Mouse (Mus musculus) cerebellum, postnatal 10 days (tissue): ENCODE measurements at regions not wholly inside any gene's neighbourhood (a gene's known extent, or its start where the extent isn't known, plus 50 kb on each side); places are given as distances from the start of the nearest gene placed in this dataset.
A peak's percentile ranks its signal among the peaks of the same experiment; 100 is the strongest.

Source experiments
- DNase-seq, 2 experiments: peaks; one replicate each; pipeline ENCODE4 v3.0.0; 2021; ENCODE audit warnings: mixed read lengths in 2 of 2

DNA sequence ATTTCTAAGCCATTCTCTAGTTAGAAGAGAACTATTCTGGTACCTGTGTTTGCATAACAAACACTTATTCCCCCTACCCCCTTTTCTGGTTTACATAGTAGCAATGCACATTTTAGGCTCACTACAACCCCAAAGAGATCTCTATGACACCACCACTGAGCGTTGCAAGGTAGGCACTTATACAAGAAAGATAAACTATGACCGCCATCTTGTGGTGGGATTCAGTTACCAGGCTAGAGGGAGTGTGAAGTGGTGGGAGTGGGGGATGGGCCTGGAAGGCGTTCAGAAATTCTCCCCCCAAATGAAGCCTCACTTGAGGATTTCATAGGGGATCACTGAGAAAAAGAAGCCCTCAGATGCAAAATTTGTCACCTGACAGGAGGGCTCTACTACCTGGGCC, 64.4 kb upstream of the Fst start:
- peak; percentile 64 to 67 for DNase-seq

DNA sequence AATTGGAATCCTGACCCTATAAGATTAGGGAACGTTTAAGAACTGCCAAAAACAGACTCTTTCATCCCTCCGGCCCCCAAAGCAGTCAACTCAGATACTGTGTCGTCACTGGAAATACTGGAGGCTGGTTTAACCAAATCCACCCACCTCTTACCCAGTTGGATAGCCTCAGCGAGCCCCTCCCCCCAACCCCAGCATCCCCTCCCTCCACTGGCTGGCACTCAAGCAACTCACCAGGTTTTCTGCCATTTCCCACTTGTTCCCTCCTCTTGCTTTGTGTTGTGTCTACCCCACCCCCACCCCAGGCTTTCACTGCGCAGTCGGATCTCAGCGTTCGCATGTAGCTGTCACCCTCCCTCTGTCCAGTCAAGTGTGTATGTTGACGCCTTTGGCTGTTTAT, 68.1 kb upstream of the Fst start:
- DNase-seq, result peak in 1 of 2 experiments; percentile 3

DNA sequence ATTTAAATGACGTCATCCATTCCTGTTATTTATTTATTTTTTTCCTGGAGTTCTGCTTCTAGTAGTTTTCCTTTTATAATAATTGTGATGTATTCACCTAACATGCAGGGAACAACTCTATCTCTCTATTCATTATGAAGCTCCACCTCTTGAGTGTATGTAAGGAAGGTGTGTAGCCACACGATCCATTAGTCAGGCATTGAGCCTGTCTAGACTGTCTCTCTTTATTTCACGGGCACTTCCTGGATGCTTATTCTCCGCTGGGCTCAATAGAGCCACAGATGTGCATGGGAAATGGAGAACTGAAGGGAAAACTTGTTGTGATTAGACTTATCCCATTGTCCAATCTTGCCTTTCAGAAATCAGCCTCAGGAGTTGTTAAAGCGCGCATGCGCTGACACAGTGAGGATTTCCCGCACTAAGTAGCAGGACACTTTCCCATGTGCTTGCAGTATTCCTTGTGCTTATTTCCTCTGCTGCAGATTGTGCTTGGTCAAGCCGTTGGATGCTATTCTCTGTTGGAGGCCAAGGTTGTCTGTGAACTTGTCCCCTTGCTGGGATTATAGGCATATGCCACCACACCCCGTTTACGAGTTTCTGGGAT, 71.5 kb upstream of the Fst start:
- DNase-seq, result no peak

DNA sequence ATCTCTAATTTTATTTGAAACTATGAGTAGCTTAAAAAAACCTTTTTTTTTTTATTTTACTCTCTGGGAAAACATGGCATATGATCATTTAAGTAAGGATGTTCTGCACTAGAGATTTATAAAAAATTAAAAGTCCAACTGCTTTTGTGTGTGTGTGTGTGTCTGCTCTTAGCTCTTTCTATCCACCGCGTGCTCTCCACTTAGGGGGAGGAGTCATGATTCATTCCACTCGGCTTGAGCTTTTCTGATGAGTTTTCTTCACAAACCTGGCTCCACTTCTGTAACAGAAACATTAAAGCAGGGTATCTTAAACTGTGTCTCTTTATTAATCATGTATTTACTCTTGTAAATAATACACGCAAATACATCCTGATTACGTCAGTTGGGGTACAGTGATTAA, 73.0 kb upstream of the Fst start:
- no peak for DNase-seq

DNA sequence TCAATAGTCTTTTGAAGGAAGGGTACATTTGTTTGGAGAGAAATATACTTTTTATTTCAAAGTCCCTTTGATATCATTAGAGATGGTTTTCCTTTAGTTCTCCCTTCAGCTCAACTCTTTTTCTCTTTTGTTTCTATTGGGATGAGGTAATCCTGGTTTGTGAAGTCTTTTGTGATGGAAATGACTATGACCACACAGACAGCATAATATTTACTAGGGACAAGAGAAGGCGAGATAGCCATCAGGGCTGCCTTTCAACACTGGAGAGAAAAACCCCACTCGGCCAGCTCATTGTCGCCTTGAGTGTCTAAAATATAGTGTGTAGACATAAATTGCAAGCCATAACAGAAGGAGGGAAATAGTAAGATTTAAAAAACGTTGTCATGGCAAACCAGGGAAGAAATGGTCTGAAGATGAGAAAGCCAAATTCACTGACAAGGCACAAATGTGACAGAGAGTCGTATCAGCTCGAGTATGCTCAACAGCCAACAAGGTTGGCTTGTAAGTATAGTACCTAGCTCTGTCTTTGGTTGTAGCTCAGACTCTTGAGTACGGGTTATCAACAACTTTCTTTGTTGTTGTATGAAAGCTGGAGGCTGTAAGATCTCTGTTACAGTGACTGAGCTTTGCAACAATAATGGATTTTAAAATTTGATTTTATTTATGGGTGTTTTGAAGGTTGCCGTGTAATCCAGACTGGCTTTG, 73.8 kb upstream of the Fst start:
- no peak for DNase-seq

DNA sequence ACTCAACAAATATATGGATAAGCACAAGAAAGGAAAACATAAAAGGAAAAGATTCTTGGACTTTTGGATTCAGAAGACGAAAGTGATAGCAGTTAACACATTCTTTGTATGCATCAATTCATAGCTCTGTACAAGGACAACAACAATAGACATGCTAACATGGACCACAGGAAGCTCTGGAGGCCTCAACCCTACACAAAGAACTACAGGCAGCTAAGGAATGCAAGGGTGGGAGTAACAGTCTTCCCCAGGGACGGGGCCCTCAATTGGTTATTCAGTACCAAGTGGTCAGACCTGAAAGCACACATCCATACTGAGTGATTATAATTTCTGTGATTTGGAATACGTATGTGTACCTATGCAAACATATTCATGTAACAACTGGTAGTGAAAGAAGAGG, 75.8 kb upstream of the Fst start:
- DNase-seq, result no peak

DNA sequence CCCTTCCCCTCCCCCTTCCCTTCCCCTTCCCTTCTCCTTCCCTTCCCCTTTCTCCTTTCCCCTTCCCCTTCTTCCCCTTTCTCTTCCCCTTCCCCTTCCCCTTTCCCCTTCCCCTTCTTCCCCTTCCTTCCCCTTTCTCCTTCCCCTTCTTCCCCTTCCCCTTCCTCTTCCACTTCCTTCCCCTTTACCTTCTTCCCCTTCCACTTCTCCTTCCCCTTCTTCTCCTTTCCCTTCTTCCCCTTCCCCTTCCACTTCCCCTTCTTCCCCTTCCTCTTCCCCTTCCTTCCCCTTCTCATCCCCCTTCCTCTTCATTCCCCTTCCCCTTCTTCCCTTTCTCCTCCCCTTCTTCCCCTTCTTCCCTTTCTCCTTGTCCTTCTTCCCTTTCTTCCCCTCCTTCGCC, 77.0 kb upstream of the Fst start:
- no peak for DNase-seq

DNA sequence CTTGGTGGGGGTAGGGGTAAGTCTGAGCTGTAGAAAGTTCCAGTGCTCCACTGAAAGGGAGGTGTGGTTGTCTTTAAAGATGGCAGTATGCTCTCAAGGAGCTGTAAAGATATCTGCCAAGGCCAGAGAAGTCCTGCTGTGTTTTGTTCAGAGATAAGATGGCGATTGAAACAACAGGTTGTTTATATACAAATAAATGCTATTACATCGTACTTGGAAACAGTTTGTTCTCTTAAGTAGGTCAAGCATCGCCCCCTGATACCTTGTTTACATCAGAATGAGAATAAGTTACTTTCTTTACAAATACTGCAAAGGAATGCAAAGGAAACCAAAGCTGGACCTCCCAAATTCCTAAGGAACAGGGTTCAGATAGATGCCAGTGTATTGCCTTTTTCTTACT, 113.0 kb upstream of the Fst start:
- DNase-seq, result no peak

DNA sequence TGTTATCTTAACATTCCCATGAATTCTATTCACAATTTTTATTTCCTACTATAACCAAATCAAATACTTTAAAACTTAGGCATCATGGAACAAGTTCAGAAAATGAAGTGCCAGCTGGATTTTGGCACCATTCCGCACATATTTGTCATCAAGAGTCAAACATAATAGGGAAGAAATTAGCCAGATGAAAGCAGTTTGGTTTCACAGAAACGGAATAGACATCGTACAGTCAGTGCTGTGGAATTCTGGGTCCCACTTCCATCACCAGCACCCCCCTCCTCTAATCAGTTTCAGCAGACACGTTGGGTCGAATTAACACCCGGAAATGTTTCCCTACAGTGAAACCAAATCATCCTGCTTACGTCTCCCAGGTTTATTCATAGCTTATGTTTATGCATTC, 125.8 kb upstream of the Fst start:
- DNase-seq, result no peak

DNA sequence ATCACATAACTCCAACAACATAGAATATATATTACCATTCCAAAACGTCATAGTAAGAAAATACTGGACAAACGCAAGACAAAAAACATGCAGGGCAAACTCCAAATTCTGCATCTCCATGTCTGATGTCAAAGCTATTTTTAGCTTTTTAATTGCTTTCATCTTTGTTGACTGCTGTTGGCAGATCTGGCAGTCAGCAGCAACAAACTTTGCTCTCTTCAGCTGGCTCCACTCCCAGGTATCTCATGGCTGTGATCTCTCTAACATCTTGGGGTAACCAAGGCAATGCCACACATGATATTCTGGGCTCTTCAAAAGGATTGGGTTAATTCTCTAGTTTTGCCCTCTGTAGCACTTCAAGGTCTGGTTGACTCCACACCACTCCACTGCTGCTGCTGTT, 128.9 kb upstream of the Fst start:
- no peak for DNase-seq

DNA sequence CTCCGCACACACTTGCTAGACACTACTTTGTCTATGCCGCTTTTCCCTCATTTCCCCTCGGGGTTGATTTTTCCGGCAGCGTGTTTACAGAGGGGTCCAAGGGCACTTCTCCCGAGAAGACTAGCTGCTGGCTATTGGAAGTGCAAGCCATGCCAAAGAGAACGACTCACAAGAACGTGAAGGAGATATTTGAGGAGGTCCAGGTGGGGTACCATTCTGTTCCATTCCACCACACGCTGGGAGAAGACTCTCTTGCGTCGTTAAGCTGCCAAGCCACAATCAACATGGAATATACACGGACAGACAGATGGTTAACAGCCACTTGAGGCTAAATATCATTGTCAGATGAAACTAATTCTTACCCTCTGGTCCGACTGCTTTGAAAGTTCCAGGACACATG, 144.6 kb upstream of the Fst start:
- peak; percentile 60 to 70 for DNase-seq

DNA sequence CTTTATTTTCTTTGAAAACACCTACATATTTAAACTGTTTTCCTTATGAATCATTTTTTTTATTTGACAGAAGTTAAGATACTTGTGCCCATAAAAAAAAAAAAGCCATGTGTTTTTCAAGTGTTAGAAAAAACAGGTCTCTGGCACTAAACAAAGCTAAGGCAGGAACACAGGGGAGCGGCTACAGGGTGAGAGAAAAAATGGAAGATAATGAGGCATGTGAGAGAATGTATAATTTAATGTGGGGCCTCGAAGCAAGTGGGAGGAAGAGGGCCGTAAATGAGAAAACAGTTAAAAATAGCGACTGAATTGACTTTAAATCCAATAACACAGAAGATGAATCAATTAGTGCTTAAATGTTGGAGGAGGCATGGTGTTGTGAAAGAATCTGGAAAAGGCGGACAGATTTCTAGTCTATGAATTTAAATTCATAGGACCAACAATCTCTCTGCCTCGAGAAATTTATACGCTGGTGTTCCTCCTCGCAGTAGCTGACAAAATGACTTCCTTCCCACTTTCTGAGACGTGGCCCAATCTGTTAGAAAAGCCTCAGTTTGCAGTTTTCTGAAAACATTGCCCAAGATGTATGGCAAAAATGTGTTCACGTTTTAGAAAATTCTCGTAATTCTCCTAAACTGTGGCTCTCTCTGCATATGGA, 145.4 kb upstream of the Fst start:
- DNase-seq, result no peak

DNA sequence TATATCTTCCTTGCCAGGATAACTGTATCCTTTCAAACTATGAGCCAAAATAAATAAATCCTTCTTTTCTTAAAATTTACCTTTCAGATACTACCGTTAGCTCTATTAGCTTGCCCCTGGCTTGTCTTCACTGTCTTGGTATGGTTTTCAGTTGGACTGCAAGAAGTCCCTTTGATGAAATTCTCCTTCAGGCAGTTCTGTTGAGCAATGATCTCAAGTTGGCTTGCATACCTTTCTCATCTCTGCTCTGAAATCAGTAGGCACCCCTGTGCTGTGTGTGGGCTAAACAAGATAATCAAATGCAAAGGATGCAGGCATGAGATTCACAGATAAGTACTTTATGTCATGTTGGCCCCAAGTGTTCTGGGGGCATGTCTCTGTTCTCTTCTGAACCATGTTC, 155.2 kb upstream of the Fst start:
- no peak for DNase-seq

DNA sequence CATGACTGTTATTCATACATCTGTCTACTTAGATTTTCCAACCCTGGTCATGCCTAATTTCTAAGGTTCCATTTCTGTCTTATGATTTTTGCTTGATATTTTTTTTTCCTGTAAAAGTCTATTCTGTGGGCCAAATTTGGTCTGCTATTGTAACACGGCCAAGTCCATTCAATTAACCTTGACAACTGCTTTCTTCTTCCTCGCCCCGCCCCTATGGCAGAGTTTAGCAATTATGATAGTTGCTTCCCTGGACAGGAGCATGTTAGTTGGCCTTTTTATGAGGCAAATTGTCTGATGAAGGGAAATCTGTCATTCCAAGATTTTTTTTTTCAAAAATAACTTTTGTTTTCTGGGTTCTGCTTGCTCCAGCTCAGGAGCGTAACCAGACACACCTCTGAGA, 160.7 kb upstream of the Fst start:
- no peak for DNase-seq

DNA sequence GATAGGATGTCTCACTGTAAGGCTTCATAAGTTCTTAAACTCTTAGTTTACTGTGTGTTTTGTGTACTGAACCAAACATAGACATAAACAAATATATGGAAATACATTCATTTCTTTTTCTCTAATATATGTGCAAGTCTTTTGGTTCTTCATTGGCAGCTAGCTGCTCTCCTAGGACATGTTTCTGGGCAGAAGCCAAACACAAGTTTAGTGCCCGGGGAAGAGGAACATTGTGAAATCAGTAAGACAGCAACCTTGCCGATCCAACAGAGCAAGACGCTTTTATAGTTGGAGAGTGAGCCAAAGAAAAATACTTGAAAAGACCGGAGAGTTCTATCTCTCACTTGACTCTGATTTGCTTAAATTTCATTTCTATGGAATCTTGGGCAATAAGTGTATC, 178.0 kb upstream of the Fst start:
- peak; percentile 29 to 44 for DNase-seq

DNA sequence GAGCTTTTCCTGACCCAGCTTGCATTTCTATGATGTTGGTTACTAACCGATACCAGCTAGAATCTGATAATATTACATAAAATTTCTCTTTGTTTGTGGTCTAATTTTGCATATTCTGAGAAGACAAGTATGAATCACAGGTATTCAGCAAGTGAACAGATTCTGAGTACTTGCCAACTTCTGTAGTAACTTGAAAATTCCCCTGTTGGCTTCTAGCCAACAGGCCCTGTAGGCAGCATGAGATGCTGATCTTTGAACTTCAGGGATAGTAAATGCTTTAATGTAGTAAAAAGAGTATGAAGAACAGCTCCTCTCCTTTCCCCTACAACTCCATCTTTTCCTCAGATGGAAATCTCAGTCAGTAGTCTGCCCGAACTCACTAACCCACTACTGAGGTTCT, 178.5 kb upstream of the Mocs2 start:
- DNase-seq, result no peak

DNA sequence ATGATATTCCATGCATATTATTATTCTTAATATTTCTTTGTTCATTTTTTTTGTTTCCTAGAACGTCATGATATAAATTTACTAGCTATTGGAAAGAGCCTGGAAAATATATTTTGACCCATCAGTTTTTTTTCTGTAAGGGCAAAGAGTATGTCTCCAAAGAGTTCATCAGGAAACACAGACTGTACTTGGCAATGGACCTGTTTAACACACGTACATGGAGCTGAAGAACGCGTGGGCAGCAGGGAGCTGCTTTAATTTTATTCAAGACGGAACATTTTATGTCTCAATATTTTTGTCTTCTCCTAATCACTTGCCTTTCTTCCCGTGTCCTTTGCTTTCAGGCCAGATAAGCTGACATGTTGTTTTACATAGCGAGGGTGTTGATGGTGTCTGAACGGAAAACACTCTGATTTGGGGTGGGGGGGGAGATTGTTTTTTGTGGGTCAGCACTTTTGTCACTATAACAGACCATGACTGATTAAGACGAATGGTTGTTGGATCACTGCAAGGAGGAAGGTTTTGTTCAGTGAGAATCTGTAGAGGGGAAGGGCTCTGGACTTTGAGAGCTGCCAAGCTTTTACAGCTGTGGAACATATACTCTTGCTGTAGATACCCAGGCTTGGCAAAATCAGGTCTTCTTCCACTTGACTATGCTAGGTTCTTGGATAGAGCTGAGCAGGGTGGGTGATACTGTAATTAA, 176.2 kb upstream of the Mocs2 start:
- no peak for DNase-seq

DNA sequence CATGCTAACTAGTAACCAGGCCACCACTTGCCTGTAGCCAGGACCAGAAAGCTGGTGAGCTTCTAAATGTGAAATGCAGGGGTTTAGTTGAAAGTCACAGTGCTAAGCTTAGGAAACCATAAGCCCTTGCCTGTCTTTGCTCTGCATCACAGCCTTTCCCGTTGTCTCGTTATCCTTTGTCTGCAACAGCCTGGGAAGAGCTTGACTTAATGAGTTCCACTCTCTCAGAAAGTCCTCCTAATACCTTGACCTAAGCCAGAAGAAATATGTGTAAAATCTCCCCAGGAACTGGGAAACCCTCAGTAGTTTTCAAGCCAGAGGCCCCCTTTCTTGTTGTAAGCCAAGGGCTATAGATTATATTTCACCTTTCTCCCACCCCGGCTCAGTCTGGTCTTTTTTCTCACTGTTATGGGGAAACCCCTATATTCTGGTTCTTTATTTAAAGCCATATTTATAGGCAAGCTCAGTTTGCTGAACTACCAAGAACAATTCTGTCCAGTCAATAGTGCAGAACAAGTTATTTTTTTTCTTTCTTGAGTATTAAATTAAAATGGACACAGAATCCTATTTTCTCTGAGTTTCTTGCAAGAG, 175.0 kb upstream of the Mocs2 start:
- DNase-seq, result no peak

DNA sequence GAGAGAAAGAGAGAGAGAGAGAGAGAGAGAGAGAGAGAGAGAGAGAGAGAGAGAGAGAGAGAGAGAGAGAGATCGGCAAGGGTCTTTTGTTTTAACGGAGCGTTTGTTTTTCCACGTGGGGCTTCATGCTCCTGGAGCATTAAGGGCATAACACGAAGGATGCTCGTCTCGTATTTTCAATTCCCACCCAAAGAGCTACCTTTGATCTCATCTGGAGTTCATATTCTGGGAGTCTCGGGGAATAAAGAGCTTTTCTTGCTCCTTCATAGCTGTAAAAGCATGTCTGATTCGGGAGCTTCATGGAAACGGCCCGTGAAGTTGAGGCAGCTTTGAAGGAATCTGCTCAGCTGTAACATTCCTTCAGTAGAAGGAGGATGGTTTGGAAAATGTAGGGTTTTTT, 174.5 kb upstream of the Mocs2 start:
- no peak for DNase-seq

DNA sequence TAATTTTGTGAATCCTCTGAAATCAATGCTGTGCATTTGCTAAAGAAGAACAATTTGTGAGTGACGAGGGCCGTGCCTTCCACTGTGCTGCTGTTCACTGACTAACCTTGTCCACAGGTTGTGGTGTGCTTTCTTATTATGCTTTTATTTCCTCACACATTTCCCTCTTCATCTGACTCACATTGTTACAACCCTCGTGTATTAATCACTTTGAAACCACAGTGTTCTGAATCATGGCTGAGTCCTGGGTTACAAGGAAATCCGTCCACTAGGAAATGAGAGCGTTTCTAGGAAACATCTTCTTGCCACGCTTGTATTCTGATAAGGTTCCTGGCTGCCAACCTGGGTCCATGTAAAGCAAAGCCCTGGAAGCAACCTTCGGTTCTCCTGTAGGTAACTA, 163.8 kb upstream of the Mocs2 start:
- DNase-seq, result no peak

DNA sequence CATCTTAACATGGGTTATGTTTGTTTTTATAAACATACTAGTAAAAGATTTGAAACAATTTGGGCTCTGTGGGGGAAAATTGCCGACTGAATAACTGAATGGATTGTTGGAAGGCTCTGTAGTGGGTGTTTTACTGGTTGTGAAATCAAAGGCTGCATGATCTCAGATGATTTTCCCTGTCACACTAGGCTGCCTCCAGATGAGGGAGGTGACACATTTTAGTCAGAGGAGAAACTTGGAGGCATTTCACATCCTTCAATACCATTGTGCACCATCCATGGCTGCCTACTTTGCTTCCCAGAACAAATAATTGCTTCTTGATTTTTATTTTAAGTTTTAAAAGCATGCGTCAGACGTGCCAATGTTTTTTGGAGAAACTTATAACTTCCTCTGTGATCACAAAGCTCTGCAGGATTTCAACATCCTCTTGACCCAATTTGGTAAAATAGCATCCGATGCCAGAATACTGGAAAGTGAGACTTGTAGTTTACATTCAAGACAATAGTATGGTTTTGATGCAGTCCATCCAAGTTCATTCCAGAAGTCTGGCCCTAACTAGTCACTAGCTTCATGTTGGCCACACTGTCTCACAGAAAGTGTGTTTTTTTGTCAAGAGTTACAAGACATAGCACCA, 163.0 kb upstream of the Mocs2 start:
- DNase-seq, result no peak

DNA sequence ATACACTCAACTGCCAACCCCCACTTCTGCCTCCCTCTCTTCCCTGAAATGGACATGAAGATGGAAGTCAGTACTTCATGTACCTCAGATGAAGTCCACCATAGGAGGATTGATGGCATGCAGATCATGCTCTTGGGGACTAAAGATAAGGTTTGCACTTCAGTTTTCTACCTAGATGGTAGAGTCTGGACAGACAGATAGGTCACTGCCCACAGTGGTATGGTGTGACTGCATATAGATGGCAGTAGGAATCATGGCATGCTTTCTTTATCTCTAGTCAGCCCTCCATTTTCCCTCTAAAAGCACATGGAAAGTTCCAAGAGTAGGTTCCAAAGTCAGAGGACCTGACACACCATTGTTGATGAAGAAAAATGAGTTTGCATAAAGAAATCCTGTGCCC, 145.6 kb upstream of the Mocs2 start:
- no peak for DNase-seq
